27 mouse cellular contexts compared by ENCODE assay signal in the genomic region with DNA sequence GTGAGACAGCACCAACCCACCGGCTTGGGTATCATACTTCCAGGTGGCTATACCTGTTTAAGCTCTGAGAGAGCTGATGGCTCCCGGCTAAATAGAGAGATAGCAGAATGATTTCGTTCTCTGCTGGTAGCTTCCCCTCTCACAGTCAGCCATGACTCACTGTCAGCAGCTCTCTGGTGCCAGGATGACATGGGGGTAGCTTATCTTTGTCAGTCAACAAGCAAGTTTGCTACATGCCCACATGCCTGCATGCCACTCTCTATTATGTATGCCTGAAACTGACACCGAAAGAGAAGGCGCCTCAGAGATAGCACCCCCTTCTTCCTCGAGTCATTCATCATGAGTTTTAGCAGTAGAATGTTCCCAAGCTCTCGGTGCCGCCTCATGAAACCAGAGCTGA.
DNase-seq lines count a peak whose midpoint lies in the region; ATAC-seq lines count a peak whose summit lies in the region.
"Had no signal": no experiment of that assay in that cellular context is flagged by ENCODE, and none has a peak within 500 bp of the region (broad histone marks: within the 10 kb centered on the region; RNA-seq: fewer than 3 reads in every experiment).

No protein-coding gene starts in this region.

- no peak for ATAC-seq in heart, embryonic 14.5 days (ENCODE audit: insufficient number of reproducible peaks, insufficient read depth, low FRiP score, low read depth)
- ATAC-seq in neural tube, embryonic 15.5 days (ENCODE audit: low FRiP score), result no peak
- ATAC-seq: activated CD4-positive, CD25-positive, alpha-beta regulatory T cell, adult 4 months; hindbrain, postnatal 0 days had no signal

- WGBS in heart, embryonic 14.5 days, result 35% methylated on average over 8 of the region's 8 CpGs
- WGBS in neural tube, embryonic 15.5 days, result 84% methylated on average over 8 of the region's 8 CpGs

- intact Hi-C loops in heart, postnatal 14 days (cut with DNase I), result no loop called here

- peak; percentile 5 to 68 for DNase-seq in adrenal gland, adult (ENCODE audit: inconsistent age in 2 of 2, low spot score in 1 of 2)
- no peak for DNase-seq in adrenal gland, adult 8-10 months
- DNase-seq in heart, postnatal 14 days, result no peak
- DNase-seq in neural tube, embryonic 10.5 days (ENCODE audit: extremely low spot score, low spot score), result peak; percentile 14
- peak; percentile 52 for DNase-seq in brain, adult 2 months (ENCODE audit: low read depth, low spot score)
- no peak for DNase-seq in embryo, embryonic 11 days
- DNase-seq: cerebellum, adult 11 months; cerebellum, postnatal 25 days; gastrocnemius, adult 2 months; kidney, adult 11 months; kidney, postnatal 14 days; liver, embryonic 13.5 days; lung, postnatal 4 days; retina, postnatal 1 day; thymus, adult 18-20 months; thymus, postnatal 4 days had no signal

- no peaks in the 10 kb centered on the region for H3K9me3 ChIP-seq in heart, embryonic 14.5 days (ENCODE audit: control insufficient read depth, low read length)
- no peaks in the 10 kb centered on the region for H3K9me3 ChIP-seq in neural tube, embryonic 15.5 days (replicated peaks)
- H3K9me3 ChIP-seq: forebrain, embryonic 12.5 days; heart, embryonic 15.5 days; hindbrain, embryonic 10.5 days; limb, embryonic 13.5 days; liver, embryonic 13.5 days; lung, embryonic 15.5 days; midbrain, embryonic 10.5 days; stomach, embryonic 15.5 days had no signal

- no peaks in the 10 kb centered on the region for H3K36me3 ChIP-seq in heart, embryonic 14.5 days (ENCODE audit: control insufficient read depth, insufficient read depth, low read length)
- H3K36me3 ChIP-seq in neural tube, embryonic 15.5 days, result no peaks in the 10 kb centered on the region
- H3K36me3 ChIP-seq: forebrain, embryonic 12.5 days; heart, embryonic 15.5 days; hindbrain, embryonic 10.5 days; limb, embryonic 13.5 days; liver, embryonic 13.5 days; lung, embryonic 15.5 days; midbrain, embryonic 10.5 days; stomach, embryonic 15.5 days had no signal

- H3K9ac ChIP-seq in heart, embryonic 14.5 days (ENCODE audit: low read length), result no peak overlapping the region
- H3K9ac ChIP-seq in neural tube, embryonic 15.5 days (replicated peaks), result no peak overlapping the region
- H3K9ac ChIP-seq: forebrain, embryonic 12.5 days; heart, embryonic 15.5 days; limb, embryonic 13.5 days; liver, embryonic 13.5 days; lung, embryonic 15.5 days; stomach, embryonic 15.5 days had no signal

- H3K4me3 ChIP-seq in heart, embryonic 14.5 days (ENCODE audit: control insufficient read depth in 1 of 2, insufficient read depth in 1 of 2, low read depth in 1 of 2, low read length in 2 of 2), result no peak overlapping the region
- H3K4me3 ChIP-seq in neural tube, embryonic 15.5 days (replicated peaks), result no peak overlapping the region
- H3K4me3 ChIP-seq: forebrain, embryonic 12.5 days; gastrocnemius, adult 2 months; heart, embryonic 15.5 days; hindbrain, embryonic 10.5 days; limb, embryonic 13.5 days; liver, embryonic 13.5 days; lung, embryonic 15.5 days; midbrain, embryonic 10.5 days; stomach, embryonic 15.5 days had no signal

- 0 out of 2 replicates have a peak overlapping the region, but pooled peaks have one; percentile 4 for H3K4me2 ChIP-seq in heart, embryonic 14.5 days (ENCODE audit: low read length)
- H3K4me2 ChIP-seq in neural tube, embryonic 15.5 days, result no peak overlapping the region
- H3K4me2 ChIP-seq: forebrain, embryonic 12.5 days; heart, embryonic 15.5 days; limb, embryonic 13.5 days; liver, embryonic 13.5 days; lung, embryonic 15.5 days; stomach, embryonic 15.5 days had no signal

- H3K4me1 ChIP-seq in heart, embryonic 14.5 days (ENCODE audit: control insufficient read depth in 2 of 2, insufficient read depth in 2 of 2, low read length in 2 of 2), result peaks cover 2 to 3% of the 10 kb centered on the region in 2 experiments; a peak in 1 of 4 replicates
- H3K4me1 ChIP-seq in neural tube, embryonic 15.5 days, result no peaks in the 10 kb centered on the region
- H3K4me1 ChIP-seq: forebrain, embryonic 12.5 days; hindbrain, embryonic 10.5 days; limb, embryonic 13.5 days; liver, embryonic 13.5 days; lung, embryonic 15.5 days; midbrain, embryonic 10.5 days; stomach, embryonic 15.5 days had no signal

- no peak overlapping the region for H3K27ac ChIP-seq in heart, embryonic 14.5 days (replicated peaks in 1 of 2; ENCODE audit: control insufficient read depth in 1 of 2, insufficient read depth in 1 of 2, low read depth in 2 of 2, low read length in 2 of 2)
- no peak overlapping the region for H3K27ac ChIP-seq in neural tube, embryonic 15.5 days (replicated peaks)
- H3K27ac ChIP-seq: forebrain, embryonic 12.5 days; gastrocnemius, adult 2 months; heart, embryonic 15.5 days; hindbrain, embryonic 10.5 days; hindbrain, postnatal 0 days; limb, embryonic 13.5 days; liver, embryonic 13.5 days; lung, embryonic 15.5 days; midbrain, embryonic 10.5 days; stomach, embryonic 15.5 days had no signal

- no peaks in the 10 kb centered on the region for H3K27me3 ChIP-seq in heart, embryonic 14.5 days (ENCODE audit: control insufficient read depth, insufficient read depth, low read length)
- H3K27me3 ChIP-seq in neural tube, embryonic 15.5 days (replicated peaks), result no peaks in the 10 kb centered on the region
- H3K27me3 ChIP-seq: forebrain, embryonic 12.5 days; heart, embryonic 15.5 days; limb, embryonic 13.5 days; liver, embryonic 13.5 days; lung, embryonic 15.5 days; stomach, embryonic 15.5 days had no signal

Comparison
In these comparisons a context has a peak if more than half of its experiments do, and no peak if none do; other contexts are left out.
1. DNase-seq: peak in adrenal gland, adult (2 of 2), neural tube, embryonic 10.5 days (single experiment) and brain, adult 2 months (single experiment); none in adrenal gland, adult 8-10 months (single experiment), heart, postnatal 14 days (0 of 2) and embryo, embryonic 11 days (single experiment).